Mouse (Mus musculus) cerebellum, adult 2 months (tissue): Measurements from ENCODE around the gene Hsf4.

Experiments used
- CTCF ChIP-seq: fragments of 200-500 bp; IDR thresholded peaks from 2 replicates; pipeline ENCODE4 v1.5.1; 2011; ENCODE audit warnings: low read depth, mild to moderate bottlenecking, control low read depth, low read length, moderate library complexity, borderline replicate concordance; ENCODE audit not compliant: insufficient read depth
- POLR2A ChIP-seq: fragments of 200-500 bp; IDR thresholded peaks from 2 replicates; pipeline ENCODE4 v1.6.1; 2011; ENCODE audit warnings: low read length, control low read depth, borderline replicate concordance; ENCODE audit not compliant: insufficient read depth

DNA sequence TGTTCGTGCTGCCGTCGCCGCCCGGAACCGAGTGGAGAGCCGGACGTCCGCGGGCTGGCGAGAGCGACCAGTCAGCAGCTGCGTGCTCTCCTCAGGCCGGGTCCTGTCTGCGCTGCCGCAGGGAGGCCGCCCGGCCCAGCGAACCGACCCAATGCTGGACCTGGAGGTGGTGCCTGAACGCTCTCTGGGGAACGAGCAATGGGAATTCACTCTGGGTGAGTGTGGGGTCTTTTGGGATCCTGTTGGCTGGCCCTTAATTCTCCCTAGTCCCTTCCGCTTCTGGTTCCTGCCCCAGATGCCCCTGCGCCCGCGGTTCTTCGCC lies 44.4 kb upstream of the Hsf4 start:
- TF ChIP-seq POLR2A (no peak), CTCF (no peak)
